Mouse (Mus musculus) liver, adult 2 months (tissue): Measurements from ENCODE around the gene Kif1b. TPM values are rescaled to one million over a fixed set of nuclear protein-coding genes. Genes with fewer than 3 reads are reported as not detected.

Source experiments
- DNase-seq: peaks from one replicate; pipeline ENCODE4 v3.0.0-alpha.2; 2011; ENCODE audit warnings: low read depth, low spot score; ENCODE audit errors: extremely low read depth
- H3K27ac ChIP-seq: fragments of 200-500 bp; replicated peaks from 2 replicates; pipeline ENCODE4 v1.5.1; 2012; ENCODE audit warnings: low read depth, mild to moderate bottlenecking, control low read depth, inconsistent platforms, low read length; ENCODE audit not compliant: insufficient read depth
- H3K27me3 ChIP-seq: fragments of 200-500 bp; 2 replicates; pipeline ENCODE4 v1.6.1; 2012; ENCODE audit warnings: mild to moderate bottlenecking, moderate library complexity, low read length, inconsistent platforms; ENCODE audit not compliant: control insufficient read depth, insufficient read depth
- H3K36me3 ChIP-seq: fragments of 200-500 bp; 2 replicates; pipeline ENCODE4 v1.6.1; 2012; ENCODE audit warnings: low read length, inconsistent platforms; ENCODE audit not compliant: control insufficient read depth, insufficient read depth
- H3K4me1 ChIP-seq: fragments of 200-500 bp; 2 replicates; pipeline ENCODE4 v1.6.1; 2011; ENCODE audit warnings: low read length; ENCODE audit not compliant: control insufficient read depth, insufficient read depth
- H3K4me3 ChIP-seq: fragments of 200-500 bp; 2 replicates; pipeline ENCODE4 v1.5.1; 2011; ENCODE audit warnings: low read depth, mild to moderate bottlenecking, control low read depth, low read length, moderate library complexity; ENCODE audit not compliant: insufficient read depth
- H3K79me2 ChIP-seq: fragments of 200-500 bp; 2 replicates; pipeline ENCODE4 v1.6.1; 2012; ENCODE audit warnings: inconsistent platforms, mild to moderate bottlenecking, low read length, moderate library complexity; ENCODE audit not compliant: control insufficient read depth, insufficient read depth
- H3K9ac ChIP-seq: fragments of 200-500 bp; 2 replicates; pipeline ENCODE4 v1.6.1; 2012; ENCODE audit warnings: low read depth, mild to moderate bottlenecking, control low read depth, inconsistent platforms, low read length
- CTCF ChIP-seq: fragments of 200-500 bp; IDR thresholded peaks from 2 replicates; pipeline ENCODE4 v1.5.1; 2011; ENCODE audit warnings: low read depth, low read length, control low read depth
- POLR2A ChIP-seq: fragments of 200-500 bp; IDR thresholded peaks from 2 replicates; pipeline ENCODE4 v1.6.1; 2011; ENCODE audit warnings: low read length, control low read depth; ENCODE audit not compliant: insufficient read depth; ENCODE audit errors: extremely low read depth
- WGBS: fragments of 180-500 bp; shearing (Covaris S2); methylation state at CpG from one replicate; pipeline ENCODE4 v1.1.7; 2018; 5-methylcytosine and 5-hydroxymethylcytosine counted together
- polyA plus RNA-seq: library from polyadenylated mRNA; depleted of rRNA; stranded (reverse); fragments of >200 nt; gene quantifications from 2 replicates; pipeline ENCODE4 v1.2.3, GENCODE M21; 2012
- total RNA-seq: library from RNA; depleted of rRNA; stranded (reverse); fragments of >200 nt; gene quantifications from 2 replicates; pipeline ENCODE4 v1.2.3, GENCODE M21; 2014

Kif1b gene
- total and polyA plus RNA-seq, 2 experiments: 41.2 to 74.4 TPM

DNA sequence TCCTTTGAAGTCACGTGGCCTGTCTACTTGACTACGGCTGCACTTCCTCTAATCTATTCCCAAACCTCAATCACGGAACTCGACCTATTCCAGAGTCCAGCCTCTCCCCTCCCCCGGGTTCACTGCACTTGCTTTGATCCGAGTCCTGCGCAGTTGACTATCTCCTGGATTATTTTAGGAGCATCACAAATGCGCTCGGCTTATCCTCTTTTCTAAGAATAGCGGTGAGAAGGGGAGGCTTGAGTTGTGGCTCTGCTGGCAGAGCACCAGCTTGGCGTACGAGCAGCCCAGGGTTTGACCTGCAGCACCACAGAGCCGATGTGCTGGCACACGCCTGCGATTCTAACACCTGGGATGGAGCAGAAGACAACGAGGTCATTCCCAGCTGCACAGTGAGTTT lies 16.2 kb upstream of the Kif1b start:
- no peaks in the 10 kb centered on the region for H3K79me2 ChIP-seq
- peaks cover 4% of the 10 kb centered on the region for H3K4me1 ChIP-seq
- no peak overlapping the region for H3K27ac ChIP-seq
- peak; percentile 69 for DNase-seq
- no peaks in the 10 kb centered on the region for H3K27me3 ChIP-seq
- peaks cover 8% of the 10 kb centered on the region for H3K36me3 ChIP-seq
- TF ChIP-seq CTCF (no peak), POLR2A (no peak)
- H3K9ac ChIP-seq: no peak overlapping the region
- 23% methylated on average over 16 of the region's 16 CpGs for WGBS
- H3K4me3 ChIP-seq: no peak overlapping the region

DNA sequence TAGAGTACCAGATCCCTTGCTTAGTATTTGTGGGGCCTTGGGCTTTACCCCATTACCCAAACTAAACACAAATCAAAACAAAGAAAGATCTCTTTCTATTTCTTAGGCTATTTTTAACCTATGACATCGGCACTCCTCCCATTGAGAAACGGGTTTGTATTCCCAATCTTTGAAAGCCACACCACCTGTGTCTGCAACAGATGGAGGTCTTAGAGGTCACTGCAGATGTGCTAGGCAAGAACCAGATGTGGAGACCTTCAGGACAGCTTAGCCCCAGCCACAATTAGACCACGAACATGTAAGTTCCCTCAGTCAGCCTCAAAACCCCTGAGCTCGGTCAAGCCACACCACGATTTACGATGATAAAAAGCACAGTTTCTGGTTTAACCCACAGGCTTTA lies 15.2 kb upstream of the Kif1b start:
- Histone ChIP-seq H3K9ac (no peak overlapping the region), H3K79me2 (no peaks in the 10 kb centered on the region), H3K4me3 (no peak overlapping the region), H3K36me3 (peaks cover 2% of the 10 kb centered on the region; the same call in 1 of the 2 replicates), H3K4me1 (peaks cover 4% of the 10 kb centered on the region), H3K27me3 (no peaks in the 10 kb centered on the region), H3K27ac (no peak overlapping the region)
- TF ChIP-seq CTCF (no peak), POLR2A (no peak)
- no peak for DNase-seq
- 82% methylated on average over 6 of the region's 6 CpGs for WGBS

DNA sequence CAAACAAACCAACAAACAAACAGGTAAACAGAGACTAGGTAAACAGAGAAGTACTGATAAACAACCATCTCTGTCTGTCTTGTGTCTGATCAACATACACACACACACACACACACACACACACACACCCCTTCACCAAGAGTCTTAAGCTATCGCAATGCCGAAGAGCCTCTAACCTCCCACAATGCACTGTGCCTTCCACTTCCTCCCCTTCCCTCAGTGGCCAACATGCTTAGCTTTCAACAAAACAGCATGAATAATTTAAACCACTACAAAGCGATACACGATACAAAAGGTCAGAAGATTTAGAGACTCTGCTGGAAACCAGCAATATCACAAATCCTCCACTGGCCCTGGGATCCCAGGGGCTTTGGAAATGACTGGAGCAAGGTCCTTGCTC lies 14.8 kb upstream of the Kif1b start:
- H3K4me1 ChIP-seq: peaks cover 4% of the 10 kb centered on the region
- no peak overlapping the region for H3K4me3 ChIP-seq
- no peaks in the 10 kb centered on the region for H3K79me2 ChIP-seq
- H3K27ac ChIP-seq: no peak overlapping the region
- no peak overlapping the region for H3K9ac ChIP-seq
- 80% methylated on average over 4 of the region's 4 CpGs for WGBS
- TF ChIP-seq POLR2A (no peak), CTCF (no peak)
- H3K27me3 ChIP-seq: no peaks in the 10 kb centered on the region
- no peak for DNase-seq
- H3K36me3 ChIP-seq: no peaks in the 10 kb centered on the region

DNA sequence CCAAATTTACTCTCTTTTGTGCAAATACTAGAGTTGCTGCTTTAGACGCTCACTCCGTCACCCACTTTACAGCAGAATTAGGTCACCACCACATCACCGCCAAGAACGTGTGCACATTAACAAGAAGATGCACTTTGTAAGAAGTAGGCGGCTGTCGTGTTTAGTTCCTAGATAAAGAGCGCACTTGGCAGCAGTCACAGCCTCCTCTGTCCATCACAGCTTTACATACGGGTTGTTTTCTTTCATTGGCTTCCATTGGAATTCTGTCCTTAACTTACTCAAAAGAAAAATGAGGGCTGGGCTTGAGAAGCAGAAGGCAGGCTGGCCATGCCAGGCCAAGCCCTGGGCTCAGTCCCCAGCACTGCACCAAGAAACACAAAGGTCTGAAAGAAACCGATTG lies 11.6 kb upstream of the Kif1b start:
- TF ChIP-seq CTCF: no peak
- no peak for TF ChIP-seq POLR2A
- no peak for DNase-seq
- no peaks in the 10 kb centered on the region for H3K36me3 ChIP-seq
- no peaks in the 10 kb centered on the region for H3K79me2 ChIP-seq
- no peak overlapping the region for H3K27ac ChIP-seq
- no peaks in the 10 kb centered on the region for H3K27me3 ChIP-seq
- H3K4me3 ChIP-seq: no peak overlapping the region
- no peak overlapping the region for H3K9ac ChIP-seq
- H3K4me1 ChIP-seq: peaks cover 4% of the 10 kb centered on the region
- 68% methylated on average over 9 of the region's 9 CpGs for WGBS

DNA sequence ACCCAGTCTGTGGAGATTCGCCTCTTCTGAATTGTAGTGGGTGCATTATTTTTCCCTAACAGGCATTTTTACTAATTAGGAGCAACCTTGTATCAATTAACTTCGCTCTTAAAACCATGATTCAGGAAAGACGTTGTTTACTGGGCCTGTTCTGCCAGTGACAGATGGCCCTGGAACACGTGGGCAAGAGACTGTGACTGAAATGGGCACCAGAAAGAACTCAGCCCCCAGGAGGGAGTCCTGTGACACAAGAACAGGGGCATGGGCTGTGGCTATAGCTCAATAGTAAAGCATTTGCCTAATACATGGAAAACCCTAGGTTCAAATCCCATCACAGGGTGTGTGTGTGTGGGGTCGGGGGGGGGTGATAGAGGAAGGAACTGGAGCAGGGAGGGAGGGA lies 9.9 kb upstream of the Kif1b start:
- TF ChIP-seq POLR2A: no peak
- Histone ChIP-seq H3K9ac (no peak overlapping the region), H3K36me3 (no peaks in the 10 kb centered on the region), H3K4me3 (no peak overlapping the region), H3K4me1 (no peaks in the 10 kb centered on the region), H3K27me3 (no peaks in the 10 kb centered on the region), H3K27ac (no peak overlapping the region), H3K79me2 (no peaks in the 10 kb centered on the region)
- 80% methylated on average over 5 of the region's 5 CpGs for WGBS
- DNase-seq: no peak

DNA sequence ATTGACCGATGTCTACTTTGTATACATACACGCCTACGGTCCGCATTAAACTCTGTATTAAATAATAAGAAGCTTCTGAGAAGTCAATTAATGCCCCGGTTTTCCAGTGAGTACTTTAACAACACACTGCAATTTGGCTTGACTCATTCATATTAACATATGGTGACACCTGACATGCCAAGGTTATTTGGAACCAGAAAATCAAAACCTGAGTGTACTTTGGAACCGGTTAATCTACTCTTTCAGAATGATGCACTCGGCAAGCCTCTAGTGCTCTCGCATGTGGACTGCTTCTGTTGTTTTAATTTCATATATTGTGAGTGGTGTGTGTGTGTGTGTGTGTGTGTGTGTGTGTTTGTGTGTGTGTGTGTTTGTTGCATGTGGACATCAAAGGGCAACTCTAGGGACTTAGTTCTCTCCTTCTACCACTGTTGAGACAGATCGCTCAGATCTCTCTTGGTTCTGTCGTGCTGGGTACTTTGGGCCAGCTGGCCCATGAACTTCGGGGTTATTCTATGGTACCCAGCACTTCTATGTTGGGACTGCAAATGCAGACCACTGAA lies 6.9 kb upstream of the Kif1b start:
- WGBS: 65% methylated on average over 11 of the region's 11 CpGs
- Histone ChIP-seq H3K9ac (no peak overlapping the region), H3K79me2 (no peaks in the 10 kb centered on the region), H3K27me3 (no peaks in the 10 kb centered on the region), H3K36me3 (no peaks in the 10 kb centered on the region), H3K4me3 (no peak overlapping the region), H3K4me1 (no peaks in the 10 kb centered on the region), H3K27ac (no peak overlapping the region)
- no peak for DNase-seq
- TF ChIP-seq CTCF: no peak
